Mouse (Mus musculus) mouse embryonic stem cell (cell line): ENCODE measurements at regions not wholly inside any gene's neighbourhood (a gene's known extent, or its start where the extent isn't known, plus 50 kb on each side); places are given as distances from the start of the nearest gene placed in this dataset.

ENCODE experiments used
- in situ Hi-C, 2 experiments: fragments of 300-500 bp; cut with MboI; formaldehyde crosslinking; loops; 1 replicate in 1 of 2; 3 replicates in 1 of 2; pipeline ENCODE4 v1.14.3; 2019 to 2020; ENCODE audit warnings: low sequenced_read_pairs in 2 of 2, low pct_unique_long_range_greater_than_20kb in 1 of 2, mixed read lengths in 1 of 2; ENCODE audit not compliant: unreplicated experiment in 1 of 2

DNA sequence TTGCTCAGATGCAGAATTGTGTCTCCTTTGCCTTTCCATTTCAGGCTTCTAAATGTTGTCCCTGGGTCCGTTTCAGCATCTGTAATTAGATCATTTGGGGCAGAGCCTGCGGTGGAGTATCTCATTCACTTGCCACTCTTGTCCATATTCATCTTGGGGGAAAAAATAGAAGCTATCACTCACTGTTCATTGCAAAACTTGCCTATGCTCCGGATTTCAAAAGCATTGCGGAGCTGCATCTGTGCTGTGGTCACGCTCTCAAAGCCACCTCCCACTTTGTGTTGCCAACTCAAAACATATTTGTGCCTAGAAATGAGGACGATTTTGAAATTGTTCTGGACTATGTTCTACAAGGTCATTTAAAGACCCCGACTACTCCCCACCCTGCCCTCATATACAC, 138.3 kb upstream of the Zfp648 start:
- in situ Hi-C loops: loop anchor here in 1 of 2 experiments (25.0 kb wide), 1 partner anchor 175 kb away; the partner anchor contains the start of genes Glul and Teddm1a

DNA sequence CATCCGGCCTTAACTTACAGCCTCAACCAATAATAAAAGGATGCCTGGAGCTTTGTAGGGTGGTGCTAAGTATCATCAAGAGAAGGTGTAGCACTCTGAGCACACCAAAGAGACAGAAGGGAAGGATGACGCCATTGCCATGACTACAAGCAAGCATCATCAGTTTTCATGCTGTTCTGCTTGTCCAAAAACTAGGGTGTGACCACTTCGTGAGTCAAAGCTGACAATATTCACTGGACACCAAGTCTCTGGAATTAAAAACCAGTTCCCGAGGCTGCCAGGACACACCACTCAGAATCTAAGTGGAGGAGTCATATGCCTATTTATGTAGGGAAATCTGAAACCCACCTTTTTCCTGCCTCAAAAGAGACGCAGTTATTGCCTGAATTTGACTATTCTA, 136.4 kb upstream of the Zfp648 start:
- in situ Hi-C loops: loop anchor here in 1 of 2 experiments (25.0 kb wide), 1 partner anchor 177 kb away; the partner anchor contains the start of genes Glul and Teddm1a

DNA sequence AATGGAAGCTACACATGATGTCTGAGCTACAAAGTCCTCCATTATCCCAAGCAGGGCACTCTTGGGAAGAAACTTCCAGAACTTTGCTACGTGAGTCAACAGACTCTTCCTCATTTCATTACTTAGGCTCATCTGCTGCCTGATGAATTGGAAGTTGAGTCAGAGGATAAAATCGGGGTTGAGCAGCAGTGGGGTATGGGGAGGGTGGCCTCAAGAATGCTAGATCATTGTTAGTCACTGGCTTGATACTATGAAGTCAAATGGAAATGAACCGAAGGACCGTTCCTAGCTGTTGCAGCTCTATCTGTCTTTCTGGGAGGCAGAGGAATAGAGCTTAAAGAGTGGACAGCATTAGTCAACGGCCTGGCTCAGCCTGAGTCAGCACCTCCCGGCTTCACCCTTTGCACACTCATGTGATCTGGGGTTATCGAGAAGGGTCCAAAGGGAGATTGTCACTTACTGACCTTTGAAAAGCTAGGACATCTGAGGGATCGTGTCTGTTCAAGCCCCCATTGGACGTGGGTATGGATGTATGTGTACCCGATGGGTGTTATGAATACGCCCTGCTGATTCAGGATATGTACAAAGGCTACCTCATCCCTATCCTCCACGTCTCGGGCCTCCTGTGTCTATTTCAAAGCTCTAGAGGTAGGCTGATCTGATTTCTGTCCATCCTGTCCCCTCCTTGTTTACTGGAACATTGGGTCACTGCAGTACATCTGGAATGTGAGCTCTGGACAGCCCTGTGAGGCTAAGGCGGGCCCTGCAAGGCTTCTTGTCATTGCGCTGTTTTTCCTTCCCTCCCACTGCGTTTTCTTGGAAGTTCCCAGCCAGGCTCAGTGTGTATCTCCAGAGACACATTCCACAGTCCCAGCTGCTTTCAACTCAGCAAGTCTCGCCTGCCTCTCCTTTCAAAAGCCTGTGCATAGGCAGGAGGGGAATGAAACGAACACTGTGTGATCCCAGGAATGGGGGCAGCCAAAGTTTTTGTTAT, 135.4 kb upstream of the Zfp648 start:
- in situ Hi-C loops: loop anchor here in 1 of 2 experiments (25.0 kb wide), 1 partner anchor 178 kb away; the partner anchor contains the start of genes Glul and Teddm1a

DNA sequence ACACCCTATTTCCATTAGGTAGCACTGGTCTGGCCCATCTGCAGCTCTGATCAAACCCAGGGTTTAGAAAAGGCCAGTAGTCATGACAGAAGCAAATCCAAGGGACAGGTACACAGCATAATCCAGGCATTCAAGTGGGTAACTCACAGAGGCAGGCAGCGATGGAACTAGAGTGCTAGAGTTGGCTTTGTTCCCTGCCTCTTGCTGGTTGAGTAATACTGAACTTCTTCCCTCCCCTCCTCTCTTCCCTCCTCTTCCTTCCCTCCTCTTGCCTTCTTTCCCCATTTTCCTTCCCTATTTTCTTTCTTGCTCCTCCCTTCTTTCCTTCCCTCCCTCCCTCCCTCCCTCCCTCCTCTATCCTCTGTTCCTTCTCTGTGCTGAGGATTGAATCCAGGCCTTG, 133.1 kb upstream of the Zfp648 start:
- in situ Hi-C loops: loop anchor here in 1 of 2 experiments (25.0 kb wide), 1 partner anchor 181 kb away; the partner anchor contains the start of genes Glul and Teddm1a

DNA sequence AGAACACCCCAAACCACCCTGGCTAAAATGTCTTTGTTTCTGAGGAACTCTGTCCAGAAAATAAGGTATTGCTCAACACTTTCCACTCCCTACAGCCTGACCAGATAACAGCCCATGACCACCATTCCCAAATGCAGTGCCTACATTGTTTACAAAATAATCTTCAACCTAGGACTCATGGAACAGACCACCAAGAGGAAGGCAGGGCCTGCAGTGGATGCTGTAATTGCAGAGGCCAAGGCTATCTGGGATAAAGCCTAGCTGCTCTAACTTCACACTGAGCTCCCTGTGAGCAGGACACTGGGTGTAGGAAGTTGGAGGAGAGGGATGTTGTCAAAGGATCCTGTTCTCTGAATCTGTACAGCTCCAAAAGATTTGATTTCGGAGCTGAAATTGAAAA, 126.7 kb upstream of the Zfp648 start:
- in situ Hi-C loops: loop anchor here in 1 of 2 experiments (25.0 kb wide), 1 partner anchor 187 kb away; the partner anchor contains the start of genes Glul and Teddm1a

DNA sequence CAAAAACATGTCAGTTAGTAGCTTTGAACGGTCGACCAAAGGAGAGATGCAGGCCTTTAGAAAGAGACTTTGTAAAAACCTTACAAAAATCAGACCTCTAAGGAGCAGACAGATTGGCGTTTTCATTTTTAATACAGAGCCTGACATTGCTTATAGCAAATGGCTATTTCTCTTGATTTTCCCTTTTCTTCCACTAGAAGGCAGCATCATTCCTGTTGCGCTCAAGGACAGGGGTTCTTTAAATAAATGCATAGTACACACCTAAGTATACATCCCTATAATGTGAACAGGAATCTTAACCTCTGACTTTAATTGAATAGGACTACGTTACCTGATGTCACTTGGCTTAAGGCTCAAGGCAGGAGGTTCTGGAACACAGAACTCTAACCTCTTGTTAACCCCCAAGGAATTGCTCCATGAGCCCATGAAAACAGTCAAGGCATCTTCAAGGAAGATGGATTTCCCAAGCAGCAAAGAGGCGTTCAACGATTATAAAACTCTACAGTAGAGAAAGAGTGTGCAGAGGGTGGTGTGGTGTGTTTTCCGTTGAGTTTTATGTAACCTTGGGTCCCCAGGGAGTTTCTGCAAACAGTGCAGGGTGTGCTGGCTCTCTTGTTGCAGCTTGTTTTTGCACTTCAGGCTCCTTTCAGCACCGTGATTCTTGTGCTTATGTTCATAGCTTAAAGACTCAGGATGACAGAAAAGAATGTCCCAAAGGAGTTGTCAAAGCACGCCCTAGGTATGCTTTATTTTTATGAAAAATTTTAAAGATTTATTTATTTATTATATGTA, 124.1 kb upstream of the Zfp648 start:
- in situ Hi-C loops: loop anchor here in 1 of 2 experiments (5.0 kb wide), 1 partner anchor 40 kb away; no protein-coding TSS in a partner anchor

DNA sequence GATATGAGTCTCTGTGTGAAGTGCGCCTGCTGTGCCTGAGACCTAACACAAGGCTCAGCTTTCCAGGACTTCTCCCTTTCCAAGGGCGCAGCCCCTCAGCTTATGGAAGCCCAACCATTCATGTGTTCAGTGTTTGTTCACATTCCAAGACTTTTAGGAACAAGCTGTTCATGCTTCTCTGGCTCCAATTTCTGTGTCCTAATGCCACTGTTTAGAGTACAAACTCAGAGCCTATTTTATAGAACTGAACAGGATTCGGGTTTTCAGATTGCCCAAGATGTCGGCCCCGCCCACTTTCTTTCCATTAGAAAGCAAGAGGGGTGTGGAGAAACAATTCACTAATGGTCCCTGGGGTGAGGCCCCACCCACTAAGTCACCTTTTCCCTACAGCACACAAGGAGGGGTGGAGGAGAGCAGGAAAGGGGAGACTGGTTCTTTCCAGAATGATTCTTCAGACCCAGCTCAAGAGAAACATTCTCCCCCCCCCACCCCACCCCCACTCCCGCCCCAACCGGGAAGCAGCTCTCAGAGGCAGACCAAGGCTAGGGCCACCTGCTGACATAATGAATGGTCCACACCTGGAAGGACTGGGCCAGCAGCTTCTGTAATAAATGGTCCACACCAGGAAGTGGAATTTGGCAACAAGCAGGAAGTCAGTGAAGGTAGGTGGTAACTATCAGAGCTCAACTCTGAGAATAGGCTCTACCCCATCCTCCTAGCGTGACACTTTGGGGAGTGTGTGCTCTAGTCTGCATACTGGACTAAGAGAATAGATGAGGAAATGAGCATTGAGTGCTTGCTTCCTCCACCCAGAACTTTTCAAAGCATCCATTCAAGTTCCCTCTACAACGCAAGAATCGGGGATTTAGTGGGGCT, 120.2 kb upstream of the Zfp648 start:
- in situ Hi-C loops: no loop called here

DNA sequence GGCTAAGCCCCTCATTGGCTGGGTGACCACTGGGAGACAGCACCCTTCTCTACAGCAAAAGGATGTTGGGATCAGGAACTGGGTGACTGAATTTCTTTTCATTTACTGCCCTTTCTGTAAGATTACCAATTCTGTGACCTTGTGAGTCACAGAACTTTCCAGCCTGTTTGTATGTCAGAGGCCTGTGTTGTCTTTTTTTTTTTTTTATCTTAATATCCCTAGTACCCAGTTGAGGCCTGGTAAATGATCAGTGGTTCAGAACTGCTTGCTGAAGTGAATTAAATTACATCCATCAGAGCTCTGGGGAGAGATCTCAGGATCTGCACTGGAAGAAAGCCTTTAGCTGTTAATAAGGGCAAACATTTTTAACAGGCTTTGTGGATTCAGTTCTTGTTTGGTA, 114.8 kb upstream of the Zfp648 start:
- in situ Hi-C loops: no loop called here

DNA sequence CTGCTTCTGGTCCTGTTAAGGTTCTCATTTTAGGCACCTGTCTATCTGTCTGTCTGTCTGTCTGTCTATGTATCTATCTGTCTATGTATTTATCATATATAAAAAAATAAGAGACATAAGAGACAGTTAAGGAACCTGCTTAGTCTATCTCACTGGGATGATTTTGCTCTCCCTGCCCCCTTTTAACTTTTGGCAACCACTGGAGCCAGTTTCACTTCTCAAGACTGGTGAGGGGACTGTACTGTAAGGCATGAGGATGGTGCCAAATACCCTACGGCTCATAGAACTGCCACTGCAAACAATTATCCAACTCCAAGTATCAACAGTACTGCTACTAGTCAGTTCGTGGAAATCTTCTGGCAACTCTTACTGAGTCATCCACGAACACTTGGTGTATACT, 111.2 kb upstream of the Zfp648 start:
- in situ Hi-C loops: no loop called here

DNA sequence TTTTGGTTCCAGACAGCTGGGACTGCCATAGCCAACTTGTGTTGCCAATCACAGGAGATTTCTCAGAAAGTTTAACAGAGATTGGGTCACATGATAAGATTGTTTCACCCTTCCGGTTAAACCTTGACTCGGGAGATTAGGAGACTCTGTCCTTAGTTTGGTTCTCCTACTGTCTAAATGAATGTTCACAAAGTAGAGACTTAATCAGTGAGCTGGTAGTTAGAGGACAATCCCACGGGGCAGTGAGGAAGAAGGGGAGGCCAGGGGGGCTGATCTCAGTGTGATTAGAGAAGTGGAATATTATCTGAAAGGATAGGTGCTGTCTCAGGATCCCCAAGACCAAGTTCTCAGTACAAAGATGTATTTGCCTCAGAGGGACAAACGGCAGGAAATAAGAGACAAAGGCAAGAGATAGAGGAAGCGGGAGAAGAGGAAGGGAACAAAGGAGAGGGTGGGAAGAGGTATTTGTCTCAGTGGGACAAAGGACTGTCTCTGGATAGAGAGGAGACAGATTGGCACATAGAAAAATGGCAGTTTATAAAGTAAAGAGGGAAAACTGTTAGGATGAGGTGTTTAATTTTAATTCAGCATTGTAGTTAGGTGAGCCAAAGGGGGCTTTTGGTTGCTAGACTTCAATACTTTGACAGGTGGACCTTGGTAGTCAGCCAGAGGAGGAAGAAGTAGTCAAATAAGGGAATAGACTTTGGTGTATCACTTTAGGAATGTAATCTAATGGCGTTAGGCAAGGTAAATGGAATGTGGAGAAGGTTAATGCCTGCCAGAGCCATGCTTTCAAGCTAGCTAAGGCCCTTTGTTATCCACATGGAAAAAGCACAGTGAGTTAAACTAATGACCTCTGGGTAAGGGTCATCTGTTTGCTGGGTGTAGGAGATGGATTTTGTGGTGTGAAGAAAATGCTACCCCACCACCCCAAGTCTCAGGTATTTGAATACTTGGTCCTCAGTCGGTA, 110.2 kb upstream of the Zfp648 start:
- in situ Hi-C loops: no loop called here

DNA sequence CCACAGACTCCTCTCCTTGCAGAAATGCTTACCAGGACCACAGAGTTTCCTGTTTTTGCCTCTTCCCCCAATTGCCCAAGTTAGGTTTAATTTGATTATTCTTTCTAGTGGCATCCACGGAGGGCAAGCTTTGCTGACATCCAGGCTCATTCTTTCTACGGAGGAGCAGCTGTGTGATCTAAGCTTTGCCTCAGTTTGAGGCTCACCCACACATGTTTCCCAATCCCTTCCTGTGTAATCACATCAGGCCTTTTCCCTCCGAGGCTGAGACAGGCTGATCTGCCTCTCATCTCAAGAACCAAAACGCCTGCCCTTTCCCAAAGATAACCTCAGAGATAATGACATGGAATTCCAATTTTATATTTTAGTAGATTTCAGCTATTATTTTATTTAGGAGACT, 107.4 kb upstream of the Zfp648 start:
- in situ Hi-C loops: no loop called here

DNA sequence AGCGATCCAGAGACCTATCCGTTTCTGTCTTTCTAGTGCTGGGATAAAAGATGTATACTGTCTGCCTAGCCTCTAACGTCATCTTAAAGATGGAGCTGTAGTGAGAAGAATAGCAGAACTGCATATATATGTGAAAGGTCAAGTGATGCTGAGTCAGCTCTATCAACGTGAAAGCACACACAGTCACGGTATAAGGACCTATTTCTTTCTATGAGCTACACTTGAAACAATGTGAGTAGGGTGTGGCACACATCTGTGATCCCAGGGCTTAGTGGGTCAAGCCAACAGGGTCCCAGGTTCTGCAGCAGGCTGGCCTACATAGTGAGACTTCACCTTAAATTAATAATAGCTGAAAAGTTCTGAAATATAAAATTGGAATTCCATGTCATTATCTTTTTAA, 106.6 kb upstream of the Zfp648 start:
- in situ Hi-C loops: no loop called here

DNA sequence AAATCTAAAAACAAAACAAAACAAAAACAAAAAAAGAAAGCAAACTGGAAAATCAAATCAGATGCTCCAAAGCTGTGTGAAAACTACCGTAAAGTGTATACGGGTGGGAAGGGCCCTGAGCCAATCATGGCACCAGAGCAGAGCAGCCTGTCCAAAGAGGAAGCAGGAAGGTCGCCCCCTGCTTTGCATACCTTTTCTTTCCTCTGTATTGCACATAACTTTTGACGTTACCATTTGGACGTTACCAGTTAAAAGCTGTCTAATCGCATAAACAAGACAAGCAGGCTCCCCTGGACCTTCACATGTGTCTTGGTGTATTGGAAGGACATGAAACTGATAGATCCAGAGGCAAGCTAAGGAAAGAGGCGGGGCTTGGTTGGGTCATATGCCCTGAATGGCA, 104.9 kb upstream of the Zfp648 start:
- in situ Hi-C loops: no loop called here

DNA sequence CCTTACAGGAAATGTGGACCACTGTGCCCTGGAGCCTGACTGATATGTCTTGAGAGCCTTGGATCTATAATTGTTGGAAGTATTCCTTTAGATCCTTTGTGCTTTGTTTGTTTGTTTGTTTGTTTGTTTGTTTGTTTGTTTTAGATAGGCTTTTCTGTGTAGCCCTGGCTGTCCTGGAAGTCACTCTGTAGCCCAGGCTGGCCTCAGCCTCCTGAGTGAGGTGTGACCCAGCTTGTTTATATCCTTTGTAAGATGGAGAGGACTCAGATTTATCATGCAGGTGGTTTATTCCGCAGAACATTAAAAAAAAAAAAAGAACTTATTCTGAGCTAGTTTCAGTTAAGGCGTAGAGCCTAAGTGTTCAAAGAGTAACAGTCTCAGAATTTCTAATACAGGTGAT, 104.1 kb upstream of the Zfp648 start:
- in situ Hi-C loops: no loop called here

DNA sequence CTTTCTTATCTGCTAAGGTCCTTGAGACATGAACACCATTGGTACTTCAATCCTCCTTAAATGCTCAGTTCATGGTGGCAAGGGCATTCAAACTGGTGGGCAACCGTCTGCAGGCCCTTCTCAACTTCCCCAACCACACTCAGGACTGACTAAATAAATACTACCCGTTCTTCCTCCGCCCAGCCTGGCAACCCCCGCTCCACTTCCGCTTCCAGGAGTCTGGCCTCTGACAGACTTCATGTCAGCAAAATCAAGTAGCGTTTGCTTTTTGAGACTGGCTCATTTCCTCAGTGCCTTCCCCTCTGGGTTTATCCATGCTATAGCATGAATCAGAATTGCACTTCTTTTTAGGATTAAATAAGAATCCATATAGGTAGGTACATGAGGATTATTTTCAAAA, 103.3 kb upstream of the Zfp648 start:
- in situ Hi-C loops: no loop called here

DNA sequence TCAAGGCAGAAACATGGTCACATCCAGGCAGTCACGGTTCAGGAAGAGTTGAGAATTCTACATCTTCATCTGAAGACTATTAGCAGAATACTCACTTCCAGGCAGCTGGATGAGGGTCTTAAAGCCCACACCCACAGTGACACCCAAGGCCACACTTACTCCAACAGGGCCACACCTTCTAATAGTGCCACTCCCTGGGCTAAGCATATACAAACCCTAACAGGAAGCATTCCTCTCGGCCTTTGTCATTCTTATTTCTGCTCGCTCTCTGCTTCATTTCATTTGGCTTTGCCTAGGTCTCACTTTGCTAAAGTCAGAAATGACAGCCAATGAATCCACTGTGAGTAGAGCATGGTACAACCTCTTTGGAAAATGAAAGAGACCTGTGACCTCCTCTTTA, 100.4 kb upstream of the Zfp648 start:
- in situ Hi-C loops: no loop called here

DNA sequence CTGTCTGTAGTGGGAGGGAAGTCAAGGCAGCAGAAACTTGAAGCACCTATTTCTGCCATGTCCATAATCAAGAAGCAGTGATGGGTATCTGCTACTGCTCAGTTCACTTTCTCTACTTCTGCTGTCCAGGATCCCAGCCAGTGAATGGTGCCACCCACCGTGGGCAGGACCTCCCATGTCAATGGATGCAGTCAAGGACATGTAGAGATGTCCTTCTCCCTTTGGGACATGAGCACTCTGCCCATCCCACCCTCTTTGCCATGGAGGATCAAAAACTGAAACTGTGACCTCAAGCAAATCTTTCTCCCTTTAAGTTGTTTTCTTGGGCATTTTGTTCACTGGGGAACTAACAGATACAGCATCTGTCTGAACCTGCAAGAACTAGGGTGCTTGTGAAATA, 99.6 kb upstream of the Zfp648 start:
- in situ Hi-C loops: no loop called here
